Mouse (Mus musculus): Measurements from ENCODE around the gene U2af2. TPM values are rescaled to one million over a fixed set of nuclear protein-coding genes. Genes with fewer than 3 reads are reported as not detected.

U2af2 gene
- total RNA-seq, 2 experiments from 2014 or later, result 183 to 187 TPM

- H3K4me3 ChIP-seq, result no peak overlapping the region
- H3K27ac ChIP-seq, result peak overlapping the region; percentile 71
- no peak for TF ChIP-seq CTCF (IDR thresholded peaks at IDR 0.05)
- intact Hi-C loops (cut with DNase I), result no loop called here
- peak in 1 of 2 experiments; percentile 40 for DNase-seq (ENCODE audit: extremely low spot score in 1 of 2, low spot score in 2 of 2)
These were observed 31.0 kb downstream of the U2af2 start for GRCm38 (mm10) chr7:5092831-5093510.

- H3K4me3 ChIP-seq, result no peak overlapping the region
- H3K27ac ChIP-seq, result no peak overlapping the region
- no peak for TF ChIP-seq CTCF (IDR thresholded peaks at IDR 0.05)
- DNase-seq (ENCODE audit: extremely low spot score in 1 of 2, low spot score in 2 of 2), result no peak
- intact Hi-C loops (cut with DNase I), result no loop called here
These were observed 36.8 kb downstream of the U2af2 start for GRCm38 (mm10) chr7:5098769-5099168.

- no peak for DNase-seq (ENCODE audit: extremely low spot score in 1 of 2, low spot score in 2 of 2)
- no peak; the same call in 1 of the 2 replicates for TF ChIP-seq CTCF (IDR thresholded peaks at IDR 0.05)
- intact Hi-C loops (cut with DNase I), result no loop called here
These were observed 37.9 kb downstream of the U2af2 start for GRCm38 (mm10) chr7:5099796-5100195.

GRCm38 (mm10) chr7:5101066-5101663 lies 39.2 kb downstream of the U2af2 start:
- no peak overlapping the region for H3K27ac ChIP-seq
- DNase-seq (ENCODE audit: extremely low spot score in 1 of 2, low spot score in 2 of 2), result no peak
- H3K4me3 ChIP-seq, result no peak overlapping the region
- intact Hi-C loops (cut with DNase I), result no loop called here
- no peak for TF ChIP-seq CTCF (IDR thresholded peaks at IDR 0.05)

More at GRCm38 (mm10) chr7:5099796-5100195, 37.9 kb downstream of the U2af2 start:
- H3K4me3 ChIP-seq, result no peak overlapping the region
- H3K27ac ChIP-seq, result no peak overlapping the region

- no peak for DNase-seq (ENCODE audit: extremely low spot score in 1 of 2, low spot score in 2 of 2)
- H3K27ac ChIP-seq, result no peak overlapping the region
- intact Hi-C loops (cut with DNase I), result no loop called here
- H3K4me3 ChIP-seq, result no peak overlapping the region
- TF ChIP-seq CTCF (IDR thresholded peaks at IDR 0.05), result no peak
These were observed 40.6 kb downstream of the U2af2 start for GRCm38 (mm10) chr7:5102564-5102963.

GRCm38 (mm10) chr7:5108272-5108671 lies 46.3 kb downstream of the U2af2 start:
- TF ChIP-seq CTCF (IDR thresholded peaks at IDR 0.05), result no peak
- no peak for DNase-seq (ENCODE audit: extremely low spot score in 1 of 2, low spot score in 2 of 2)
- Histone ChIP-seq H3K27ac (no peak overlapping the region), H3K4me3 (no peak overlapping the region)
- intact Hi-C loops (cut with DNase I), result no loop called here

GRCm38 (mm10) chr7:5109301-5109700 lies 47.4 kb downstream of the U2af2 start:
- no peak overlapping the region for H3K27ac ChIP-seq
- H3K4me3 ChIP-seq, result no peak overlapping the region
- no peak for TF ChIP-seq CTCF (IDR thresholded peaks at IDR 0.05)
- intact Hi-C loops (cut with DNase I), result no loop called here
- no peak for DNase-seq (ENCODE audit: extremely low spot score in 1 of 2, low spot score in 2 of 2)

- intact Hi-C loops (cut with DNase I), result no loop called here
- no peak overlapping the region for H3K4me3 ChIP-seq
- no peak overlapping the region for H3K27ac ChIP-seq
- DNase-seq (ENCODE audit: extremely low spot score in 1 of 2, low spot score in 2 of 2), result no peak
- no peak for TF ChIP-seq CTCF (IDR thresholded peaks at IDR 0.05)
These were observed 50.8 kb downstream of the U2af2 start for GRCm38 (mm10) chr7:5112701-5113100.

GRCm38 (mm10) chr7:5116850-5117249 lies 54.9 kb downstream of the U2af2 start, which contains the start of gene Rfpl4:
Gene Rfpl4, minus strand, starts transcription at chr7:5116950.
- Histone ChIP-seq H3K4me3 (no peak within 1 kb of the TSS), H3K27ac (no peak within 1 kb of the TSS)
- no peak for DNase-seq (ENCODE audit: extremely low spot score in 1 of 2, low spot score in 2 of 2)
- no peak for TF ChIP-seq CTCF (IDR thresholded peaks at IDR 0.05)
- intact Hi-C loops (cut with DNase I), result no loop called here

GRCm38 (mm10) chr7:5125078-5125477 lies 63.1 kb downstream of the U2af2 start:
- Histone ChIP-seq H3K27ac (no peak overlapping the region), H3K4me3 (no peak overlapping the region; the same call in 1 of the 2 replicates)
- no peak for TF ChIP-seq CTCF (IDR thresholded peaks at IDR 0.05)
- no peak for DNase-seq (ENCODE audit: extremely low spot score in 1 of 2, low spot score in 2 of 2)
- intact Hi-C loops (cut with DNase I), result no loop called here

- TF ChIP-seq CTCF (IDR thresholded peaks at IDR 0.05), result peak; percentile 95
- intact Hi-C loops (cut with DNase I), result no loop called here
- peak within 1 kb of the TSS; percentile 17; the same call in 1 of the 2 replicates for H3K27ac ChIP-seq
- peak; percentile 79 to 87 for DNase-seq (ENCODE audit: extremely low spot score in 1 of 2, low spot score in 2 of 2)
- peak within 1 kb of the TSS; percentile 53 for H3K4me3 ChIP-seq
These were observed 63.8 kb downstream of the U2af2 start, which contains the start of gene Rasl2-9 for GRCm38 (mm10) chr7:5125549-5126406. Gene Rasl2-9, minus strand, starts transcription at chr7:5125950.

Small RNA genes lying within 50 kb of the gene (microRNA-seq; reads per million reads assigned to microRNA genes)
- 0 reads per million in 2 experiments for gene Gm26217

Other genes with a start within 250 kb of the U2af2 start
- gene Ube2s, start 249.6 kb upstream of the U2af2 start, total RNA-seq (2021), result 100 to 1,000 TPM; 104 to 117 TPM
- gene Shisa7, start 217.4 kb upstream of the U2af2 start, total RNA-seq (2021), result 100 to 1,000 TPM; 134 to 138 TPM
- 1 to 10 TPM; 6.9 to 9.3 TPM for gene Isoc2b, start 191.9 kb upstream of the U2af2 start, total RNA-seq (2021)
- 10 to 100 TPM; 11.3 to 12.6 TPM for gene Isoc2a, start 185.0 kb upstream of the U2af2 start, total RNA-seq (2021)
- gene Gm36210, start 155.6 kb upstream of the U2af2 start, total RNA-seq (2021), result under 1 TPM; 0.27 to 0.28 TPM
- 10 to 100 TPM; 15.8 to 16.4 TPM for gene Zfp628, start 146.9 kb upstream of the U2af2 start, total RNA-seq (2021)
- 100 to 1,000 TPM in 1 of 2 experiments, 10 to 100 TPM in 1; 99.7 to 109 TPM for gene Nat14, start 140.1 kb upstream of the U2af2 start, total RNA-seq (2021)
- 1 to 10 TPM; 2.8 to 4.4 TPM for gene Ssc5d, start 136.4 kb upstream of the U2af2 start, total RNA-seq (2021)
- gene Sbk2, start 97.7 kb upstream of the U2af2 start, total RNA-seq (2021), result under 1 TPM in 1 of 2 experiments, not detected in 1; 0.91 TPM
- 1 to 10 TPM; 1.1 to 1.5 TPM for gene Sbk3, start 91.0 kb upstream of the U2af2 start, total RNA-seq (2021)
- gene Zfp579, start 66.0 kb upstream of the U2af2 start, total RNA-seq (2021), result 10 to 100 TPM; 28.9 to 33.0 TPM
- gene Zfp524, start 47.7 kb upstream of the U2af2 start, total RNA-seq (2021), result 1 to 10 TPM; 6.3 to 6.5 TPM
- gene Fiz1, start 47.4 kb upstream of the U2af2 start, total RNA-seq (2021), result 10 to 100 TPM; 24.1 to 26.3 TPM
- gene Gm44973, start 46.6 kb upstream of the U2af2 start, total RNA-seq (2021), result not detected
- 10 to 100 TPM; 36.3 to 40.3 TPM for gene Zfp865, start 41.8 kb upstream of the U2af2 start, total RNA-seq (2021)
- gene Ccdc106, start 41.6 kb upstream of the U2af2 start, total RNA-seq (2021), result 10 to 100 TPM; 53.3 to 59.1 TPM
- not detected for gene 4632433K11Rik, start 28.0 kb upstream of the U2af2 start, total RNA-seq (2021)
- 1 to 10 TPM; 4.2 to 5.5 TPM for gene Zfp784, start 23.7 kb upstream of the U2af2 start, total RNA-seq (2021)
- gene Zfp580, start 10.6 kb upstream of the U2af2 start, total RNA-seq (2021), result 10 to 100 TPM; 30.5 to 32.5 TPM
- gene Epn1, start 18.1 kb downstream of the U2af2 start, total RNA-seq (2021), result 100 to 1,000 TPM; 470 to 471 TPM
- not detected for gene Rfpl4, start 54.8 kb downstream of the U2af2 start, total RNA-seq (2021)
- gene Rasl2-9, start 63.8 kb downstream of the U2af2 start, total RNA-seq (2021), result under 1 TPM in 1 of 2 experiments, not detected in 1; 0.58 TPM
- not detected for gene Vmn1r55, start 87.5 kb downstream of the U2af2 start, total RNA-seq (2021)
- gene Vmn1r56, start 134.6 kb downstream of the U2af2 start, total RNA-seq (2021), result not detected
- not detected for gene Vmn1r57, start 156.3 kb downstream of the U2af2 start, total RNA-seq (2021)